Mouse (Mus musculus): ENCODE data around the gene Ankrd40.

GRCm38 (mm10) chr11:94332726-94333125 lies 4.9 kb downstream of the Ankrd40 start:
- TF ChIP-seq FLI1 (IDR thresholded peaks at IDR 0.05; ENCODE audit: low read length) = no peak
- no peak for TF ChIP-seq GATA1 (IDR thresholded peaks at IDR 0.05; ENCODE audit: borderline replicate concordance, low read length)

Data from megakaryocyte, embryonic 14.5 days (primary cell).